Mouse (Mus musculus) spleen, adult 18-20 months (tissue): ENCODE measurements around the gene Kcnb1.
A peak's percentile ranks its signal among the peaks of the same experiment; 100 is the strongest.
"Not testable (repeated sequence)": the region's sequence is repeated elsewhere in the genome, so short reads cannot be mapped to it uniquely, and the experiment has no call there.

Experiments used
- DNase-seq, 2 experiments: peaks; one replicate each; pipeline ENCODE4 v3.0.0; 2022; ENCODE audit warnings: mixed read lengths in 2 of 2

Kcnb1 gene

DNA sequence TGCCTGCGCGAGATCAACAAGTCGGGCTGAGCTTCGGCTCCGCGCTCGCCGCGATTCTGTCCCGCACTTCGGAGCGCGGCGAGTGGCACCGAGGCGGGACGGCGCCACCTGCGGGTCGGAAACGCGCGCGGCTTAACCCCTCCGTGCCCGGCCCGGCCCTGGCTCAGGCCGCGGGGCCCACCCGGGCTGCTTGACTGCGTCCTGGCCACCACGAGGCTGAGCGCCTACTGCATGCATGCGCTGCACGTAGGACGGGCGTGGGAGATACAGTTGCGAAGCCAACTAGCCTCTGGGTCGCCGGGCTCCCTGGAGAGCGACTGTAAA lies at the start of gene Kcnb1:
Gene Kcnb1 (minus strand): TSS at position 80 of the 324 bp plus-strand sequence.
- DNase-seq, result peak; percentile 29 to 65

DNA sequence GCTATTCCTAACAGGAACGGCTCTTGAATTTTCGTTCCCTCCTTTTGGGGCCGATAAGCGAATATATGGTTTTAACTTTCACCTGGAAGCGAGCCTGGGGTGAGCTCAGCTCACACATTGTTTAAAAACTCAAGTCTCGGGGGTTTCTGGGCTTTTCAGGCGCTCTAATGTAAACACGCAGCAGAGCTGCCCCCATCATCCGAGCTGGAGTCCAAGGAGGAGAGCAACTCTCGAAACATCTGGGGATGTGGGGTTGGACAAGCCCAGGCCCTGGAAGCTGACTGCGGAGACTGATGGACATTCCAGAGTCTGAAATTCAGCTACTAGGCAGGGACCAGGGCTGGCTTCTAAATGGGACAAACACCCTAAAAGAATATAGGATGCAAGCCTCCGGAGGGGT lies 49.3 kb upstream of the Kcnb1 start:
- DNase-seq, result no peak

DNA sequence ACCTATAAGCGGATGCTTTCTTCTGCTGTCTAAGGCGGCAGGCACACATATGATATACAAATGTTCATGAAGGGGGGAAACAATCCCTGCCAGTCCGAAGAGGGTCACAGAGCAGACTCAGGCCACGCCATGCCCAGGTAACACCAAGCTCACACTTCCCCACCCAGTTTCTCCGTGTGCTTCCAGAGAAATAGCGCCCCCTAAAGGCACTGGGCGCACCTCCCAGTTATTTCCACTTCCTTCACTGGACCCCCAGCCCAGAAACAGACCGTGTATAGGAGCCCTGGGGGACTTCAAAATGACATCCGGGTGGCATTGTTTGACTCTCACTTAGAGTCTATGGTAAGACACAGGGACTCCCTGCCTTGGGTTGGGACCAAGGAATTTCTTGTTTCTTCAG lies 47.3 kb upstream of the Kcnb1 start:
- no peak for DNase-seq

DNA sequence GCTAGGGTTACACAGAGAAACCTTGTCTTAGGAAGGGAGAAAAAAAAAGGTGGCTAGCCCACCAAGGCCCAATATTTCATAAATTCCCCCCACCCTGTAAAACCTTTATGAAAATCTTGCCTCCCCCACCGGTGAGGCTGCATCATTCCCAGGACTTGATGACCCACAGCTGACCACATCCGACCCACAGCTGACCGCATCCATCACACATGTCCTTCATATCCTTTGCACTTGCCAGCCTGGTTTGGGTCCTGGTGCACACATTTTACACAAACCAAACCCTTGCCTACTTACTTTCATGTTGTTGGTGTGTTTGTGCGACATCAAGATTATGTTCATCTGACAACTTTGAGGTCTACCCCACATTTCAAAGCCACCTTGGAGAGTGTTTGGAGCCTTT lies 46.2 kb upstream of the Kcnb1 start:
- no peak for DNase-seq

GRCm38 (mm10) chr2:167235338-167236018 lies 45.5 kb upstream of the Kcnb1 start:
- no peak for DNase-seq

- DNase-seq, result no peak
Measured at GRCm38 (mm10) chr2:167233771-167234170, 43.8 kb upstream of the Kcnb1 start.

DNA sequence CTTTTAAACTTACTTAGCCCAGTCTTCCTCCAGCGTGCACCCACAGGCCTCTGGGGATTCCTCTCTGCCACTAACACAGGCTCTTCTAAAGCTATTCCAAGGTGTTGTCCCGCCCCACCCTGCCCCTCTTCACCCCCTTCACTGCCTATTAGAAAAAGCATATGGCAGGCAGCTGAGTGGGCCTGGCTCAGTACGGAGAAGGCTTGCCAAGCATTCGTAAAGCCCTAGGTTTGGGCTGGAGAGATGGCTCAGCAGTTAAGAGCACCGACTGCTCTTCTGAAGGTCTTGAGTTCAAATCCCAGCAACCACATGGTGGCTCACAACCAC lies 43.0 kb upstream of the Kcnb1 start:
- no peak for DNase-seq

GRCm38 (mm10) chr2:167232132-167233008 lies 42.4 kb upstream of the Kcnb1 start:
- DNase-seq, result no peak

DNA sequence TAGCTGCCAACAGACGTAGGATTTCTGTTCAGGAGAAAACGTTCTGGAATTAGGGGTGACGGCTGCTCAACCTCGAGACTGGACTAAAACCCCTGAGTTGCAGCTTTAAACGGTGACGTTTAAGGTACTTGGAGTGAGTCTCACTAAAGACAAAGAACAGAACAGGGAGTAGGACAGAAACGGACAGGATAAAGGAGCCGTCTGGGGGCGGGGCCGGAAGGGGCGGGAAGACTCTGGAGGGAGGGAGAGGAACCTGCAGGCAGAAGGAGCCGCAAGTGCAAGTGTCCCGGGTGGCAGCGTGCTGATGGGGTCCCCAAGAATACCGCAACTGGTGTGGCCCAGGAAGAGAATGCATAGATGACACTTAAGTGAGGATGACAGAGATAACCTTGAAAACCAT lies 40.6 kb upstream of the Kcnb1 start:
- no peak for DNase-seq

DNA sequence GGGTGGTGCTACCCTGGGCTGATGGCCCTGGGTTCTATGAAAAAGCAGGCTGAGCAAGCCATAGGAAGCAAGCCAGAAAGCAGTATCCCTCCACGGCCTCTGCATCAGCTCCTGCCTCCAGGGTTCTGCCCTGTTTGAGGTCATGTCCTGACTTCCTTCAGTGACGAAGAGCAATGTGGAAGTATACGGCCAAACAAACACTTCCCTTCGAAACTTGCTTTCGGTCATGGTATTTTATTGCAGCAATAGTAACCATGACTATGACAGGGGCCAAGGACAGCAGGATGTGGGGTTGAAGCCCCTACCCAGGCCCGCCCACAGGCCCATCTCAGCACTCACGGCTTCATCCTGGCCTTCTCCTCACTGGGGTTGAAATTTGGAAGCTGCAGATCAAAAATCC lies 35.0 kb upstream of the Kcnb1 start:
- no peak for DNase-seq

DNA sequence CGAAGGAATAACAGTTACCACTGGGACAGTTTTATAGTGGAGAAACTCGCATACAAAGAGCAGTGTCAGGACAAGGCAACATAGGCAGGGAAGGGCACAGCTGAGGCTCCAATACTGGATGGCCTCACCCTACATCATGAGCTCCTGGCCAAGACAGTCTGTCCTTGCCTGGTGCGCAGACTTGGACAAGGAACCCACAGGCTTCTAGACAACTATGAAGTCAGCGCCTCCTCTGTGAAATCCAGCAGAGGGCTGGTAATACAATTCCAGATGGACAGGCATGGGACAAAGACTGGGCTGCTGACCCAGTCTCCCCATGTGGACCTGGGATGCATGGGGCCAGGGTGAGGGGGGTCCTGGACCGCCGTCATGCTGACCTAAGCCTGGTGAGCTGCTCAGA lies 34.2 kb upstream of the Kcnb1 start:
- DNase-seq, result no peak

DNA sequence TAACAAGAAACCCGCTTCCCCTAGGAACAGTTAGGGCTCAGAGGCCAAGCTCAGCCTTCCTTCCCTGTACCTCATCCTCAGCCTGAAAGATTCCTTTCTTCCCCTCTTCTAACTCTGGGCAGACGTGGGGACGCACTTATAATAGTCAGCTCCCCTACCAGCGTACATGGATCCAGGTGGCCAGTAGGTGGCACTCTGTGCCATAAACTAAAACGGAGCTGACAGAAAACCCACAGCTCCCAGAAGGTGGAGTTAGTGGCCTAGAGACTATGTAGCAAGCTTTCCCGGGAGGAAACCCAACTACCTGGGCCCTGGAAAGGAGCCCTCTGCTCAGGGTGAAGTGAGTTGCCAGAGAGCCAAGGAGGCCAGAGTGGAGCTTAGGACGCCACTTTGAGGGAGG lies 32.2 kb upstream of the Kcnb1 start:
- peak; percentile 33 to 56 for DNase-seq

DNA sequence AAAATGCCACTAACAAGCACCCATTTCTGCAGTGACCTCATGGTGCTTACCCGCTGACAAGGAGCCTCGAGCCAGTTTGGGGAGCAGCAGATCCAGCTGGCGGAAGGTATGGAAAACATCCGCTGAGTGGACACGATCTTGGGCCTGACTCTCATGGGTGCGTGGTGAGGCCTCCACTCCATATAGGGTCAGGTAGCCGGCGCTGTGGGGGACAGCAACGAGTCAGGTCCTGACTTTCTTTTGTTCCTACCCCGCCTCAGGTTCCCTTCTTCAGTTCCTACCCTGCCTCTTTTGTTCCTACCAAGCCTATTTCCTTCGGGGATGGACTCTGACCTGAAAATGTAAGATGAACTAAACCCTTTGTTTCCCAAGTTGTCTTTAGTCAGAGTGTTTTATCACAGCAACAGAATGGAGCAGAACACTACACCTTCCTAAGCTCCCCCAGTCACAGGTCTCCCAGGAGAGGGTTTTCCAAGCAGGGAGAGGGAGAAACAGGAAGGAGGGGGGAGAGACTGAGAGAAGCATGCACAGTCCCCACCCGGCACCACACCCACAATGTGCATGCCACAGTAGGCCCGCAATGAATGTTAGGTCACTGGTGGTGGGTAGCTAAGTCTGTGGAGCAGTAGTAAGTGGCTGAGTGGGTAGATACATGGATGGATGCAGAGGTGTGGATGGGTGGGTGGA lies 31.3 kb upstream of the Kcnb1 start:
- no peak for DNase-seq

- no peak for DNase-seq
Measured at GRCm38 (mm10) chr2:167220736-167221135, 30.8 kb upstream of the Kcnb1 start.

DNA sequence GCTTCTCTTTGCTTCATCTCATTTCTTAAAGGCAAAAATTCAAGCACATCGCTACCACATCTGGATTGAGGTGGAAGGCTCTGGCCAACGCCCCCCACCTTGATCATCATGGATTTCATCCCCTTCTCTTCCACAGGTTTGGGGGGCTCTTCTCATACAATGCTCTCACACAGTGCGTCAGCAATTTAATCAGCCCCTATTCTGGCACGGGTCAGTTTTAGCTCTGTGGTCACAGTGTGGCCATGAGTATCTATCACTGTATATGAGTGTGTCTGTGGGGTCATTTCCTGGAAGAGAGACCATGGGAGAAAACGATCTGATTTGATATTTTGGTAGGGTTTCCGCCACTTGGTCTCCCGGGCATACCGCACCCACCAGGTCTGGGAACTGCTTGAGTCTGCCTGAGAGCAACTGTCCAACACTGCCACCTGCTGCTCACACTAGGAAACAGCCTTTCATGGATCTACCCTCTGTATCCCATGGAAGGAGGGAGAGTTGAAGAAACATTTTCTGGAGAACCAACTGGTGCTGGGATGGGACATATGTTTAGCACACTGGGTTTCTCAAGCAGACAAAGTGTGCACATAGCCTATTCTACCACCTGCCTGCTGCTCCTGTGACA lies 29.3 kb upstream of the Kcnb1 start:
- DNase-seq, result peak; percentile 51 to 78

- DNase-seq, result no peak
Measured at GRCm38 (mm10) chr2:167213666-167214065, 23.7 kb upstream of the Kcnb1 start.

GRCm38 (mm10) chr2:167213076-167213475 lies 23.1 kb upstream of the Kcnb1 start:
- no peak for DNase-seq

- DNase-seq, result no peak
Measured at GRCm38 (mm10) chr2:167212551-167212950, 22.6 kb upstream of the Kcnb1 start.

- no peak for DNase-seq
Measured at GRCm38 (mm10) chr2:167212089-167212488, 22.1 kb upstream of the Kcnb1 start.

DNA sequence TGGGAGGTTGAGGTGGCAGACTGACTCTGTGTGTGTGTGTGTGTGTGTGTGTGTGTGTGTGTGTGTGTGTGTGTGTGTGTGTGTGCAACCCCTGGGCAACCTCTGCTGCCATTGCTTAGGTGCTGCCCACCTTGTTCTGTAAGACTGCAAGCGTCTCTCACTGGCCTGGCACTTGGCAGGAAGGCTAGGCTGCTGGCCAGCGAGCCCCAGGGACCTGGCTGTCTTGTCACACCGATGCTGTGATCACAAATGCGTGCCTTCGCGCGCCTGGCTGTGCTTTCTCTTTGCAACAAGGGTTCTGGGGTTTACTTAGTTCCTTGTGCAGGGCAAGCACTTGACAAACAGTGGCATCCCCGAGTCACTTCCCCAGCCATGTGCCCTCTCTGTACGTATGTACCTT lies 19.9 kb upstream of the Kcnb1 start:
- no peak for DNase-seq

- no peak for DNase-seq
Measured at GRCm38 (mm10) chr2:167208984-167209383, 19.0 kb upstream of the Kcnb1 start.

DNA sequence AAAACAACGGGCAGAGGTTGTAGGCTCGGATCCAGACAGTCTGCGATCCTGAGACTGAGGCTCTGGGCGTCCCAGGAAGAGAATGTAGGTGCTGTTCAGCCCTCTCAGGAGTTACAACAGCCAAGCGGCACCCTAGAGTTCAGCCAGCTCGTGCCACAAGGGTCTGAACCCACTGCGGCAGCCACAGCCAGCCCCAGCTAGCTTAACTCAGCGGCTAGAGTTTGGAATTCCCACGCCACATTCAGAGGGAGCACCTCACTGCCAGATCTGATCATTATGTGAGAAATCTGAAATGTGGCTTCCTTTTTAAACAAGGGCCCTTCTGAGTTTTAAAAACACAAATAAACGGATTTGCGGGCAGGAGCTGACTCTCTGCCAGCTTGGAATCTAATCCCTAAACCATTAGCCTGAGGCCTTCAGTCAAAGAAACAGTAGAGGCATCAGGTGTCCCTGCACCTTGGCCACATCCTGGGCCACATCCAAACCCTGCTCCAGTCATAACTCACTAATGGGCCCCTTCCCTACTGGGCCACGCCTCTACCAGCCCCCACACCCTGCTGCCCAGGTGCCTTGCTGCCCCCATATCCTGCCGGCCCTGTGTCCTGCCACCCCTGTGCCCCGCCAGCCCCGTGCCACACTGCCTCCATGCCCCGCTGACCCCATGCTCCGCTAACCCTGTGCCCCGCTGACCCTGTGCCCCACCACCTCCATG lies 16.1 kb upstream of the Kcnb1 start:
- DNase-seq, result no peak

DNA sequence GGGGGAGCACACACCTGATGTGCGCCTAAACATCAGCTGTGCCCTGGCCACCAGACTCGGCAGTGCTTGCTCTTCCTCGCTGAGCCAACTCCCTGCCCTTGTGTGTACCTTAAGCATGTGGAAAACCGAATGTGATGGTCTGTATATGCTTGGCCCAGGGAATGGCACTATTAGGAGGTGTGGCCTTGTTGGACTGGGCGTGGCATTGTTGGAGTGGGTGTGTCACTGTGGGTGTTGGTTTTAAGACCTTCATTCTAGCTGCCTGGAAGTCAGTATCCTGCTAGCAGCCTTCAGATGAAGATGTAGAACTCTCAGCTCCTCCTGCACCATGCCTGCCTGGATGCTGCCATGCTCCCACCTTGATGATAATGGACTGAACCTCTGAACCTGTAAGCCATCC lies 14.7 kb upstream of the Kcnb1 start:
- not testable (repeated sequence) for DNase-seq
